30 mouse cellular contexts compared by ENCODE assay signal in the genomic region with DNA sequence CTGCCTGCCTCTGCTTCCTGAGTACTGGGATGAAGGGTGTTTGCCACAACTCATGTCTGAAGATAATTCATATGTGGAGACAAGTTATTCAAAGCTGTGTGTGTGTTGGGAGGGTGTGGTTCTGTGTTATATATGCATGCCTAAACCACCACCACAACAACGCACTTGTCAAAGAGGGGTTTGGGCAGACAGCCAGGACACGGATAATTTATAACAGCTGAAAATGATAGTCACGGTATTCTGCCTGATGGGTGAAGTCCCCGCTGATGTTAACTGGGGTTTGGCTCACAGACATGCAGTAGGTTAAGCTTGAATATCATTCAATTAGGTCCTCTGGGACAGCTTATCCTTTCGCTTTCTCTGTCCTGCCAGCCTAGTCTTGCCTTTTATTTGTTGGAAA.
DNase-seq lines count a peak whose midpoint lies in the region; ATAC-seq and TF ChIP-seq lines count a peak whose summit lies in the region.
"Had no signal": no experiment of that assay in that cellular context is flagged by ENCODE, and none has a peak within 500 bp of the region (broad histone marks: within the 10 kb centered on the region; RNA-seq: fewer than 3 reads in every experiment).

No protein-coding gene starts in this region.

- no peaks in the 10 kb centered on the region for H3K36me3 ChIP-seq in midbrain, embryonic 14.5 days (ENCODE audit: control insufficient read depth, insufficient read depth, low read length)
- H3K36me3 ChIP-seq in midbrain, postnatal 0 days (ENCODE audit: insufficient read depth, low read length): no peaks in the 10 kb centered on the region
- no peaks in the 10 kb centered on the region for H3K36me3 ChIP-seq in limb, embryonic 14.5 days (ENCODE audit: control insufficient read depth, insufficient read depth, low read length)
- H3K36me3 ChIP-seq: forebrain, embryonic 12.5 days; G1E; heart, embryonic 12.5 days; hindbrain, embryonic 13.5 days; lung, embryonic 15.5 days; midbrain, embryonic 13.5 days; neural tube, embryonic 12.5 days had no signal

- no peak overlapping the region for H3K4me2 ChIP-seq in midbrain, embryonic 14.5 days (ENCODE audit: low read length)
- H3K4me2 ChIP-seq in midbrain, postnatal 0 days (ENCODE audit: low read depth, low read length, poor library complexity, severe bottlenecking): no peak overlapping the region
- no peak overlapping the region for H3K4me2 ChIP-seq in limb, embryonic 14.5 days (replicated peaks; ENCODE audit: low read depth, low read length, severe bottlenecking)
- H3K4me2 ChIP-seq: forebrain, embryonic 12.5 days; heart, embryonic 12.5 days; hindbrain, embryonic 13.5 days; liver, embryonic 11.5 days; lung, embryonic 15.5 days; midbrain, embryonic 13.5 days; neural tube, embryonic 12.5 days had no signal

- H3K4me3 ChIP-seq in midbrain, embryonic 14.5 days (replicated peaks; ENCODE audit: low read depth, low read length): no peak overlapping the region
- no peak overlapping the region for H3K4me3 ChIP-seq in midbrain, postnatal 0 days (ENCODE audit: low read depth, low read length)
- H3K4me3 ChIP-seq in limb, embryonic 14.5 days (replicated peaks; ENCODE audit: low read length): no peak overlapping the region
- H3K4me3 ChIP-seq: forebrain, embryonic 12.5 days; heart, adult 2 months; heart, embryonic 12.5 days; hindbrain, embryonic 13.5 days; lung, embryonic 15.5 days; megakaryocyte, embryonic 14.5 days; midbrain, embryonic 13.5 days; neural tube, embryonic 12.5 days had no signal

- H3K27me3 ChIP-seq in midbrain, embryonic 14.5 days (ENCODE audit: control insufficient read depth, insufficient read depth, low read length): no peaks in the 10 kb centered on the region
- no peaks in the 10 kb centered on the region for H3K27me3 ChIP-seq in midbrain, postnatal 0 days (ENCODE audit: insufficient read depth, low read length)
- no peaks in the 10 kb centered on the region for H3K27me3 ChIP-seq in limb, embryonic 14.5 days (ENCODE audit: control insufficient read depth, insufficient read depth, low read length)
- H3K27me3 ChIP-seq: forebrain, embryonic 12.5 days; hindbrain, embryonic 13.5 days; lung, embryonic 15.5 days; megakaryocyte, embryonic 14.5 days; midbrain, embryonic 13.5 days; neural tube, embryonic 12.5 days; Patski had no signal

- no peak overlapping the region for H3K9ac ChIP-seq in midbrain, embryonic 14.5 days (replicated peaks; ENCODE audit: low read length)
- H3K9ac ChIP-seq in midbrain, postnatal 0 days (replicated peaks; ENCODE audit: low read length, poor library complexity, severe bottlenecking): no peak overlapping the region
- H3K9ac ChIP-seq in limb, embryonic 14.5 days (ENCODE audit: low read depth, low read length, severe bottlenecking): no peak overlapping the region
- H3K9ac ChIP-seq: forebrain, embryonic 12.5 days; heart, embryonic 12.5 days; hindbrain, embryonic 13.5 days; lung, embryonic 15.5 days; midbrain, embryonic 13.5 days; neural tube, embryonic 12.5 days had no signal

- no peak overlapping the region for H3K27ac ChIP-seq in midbrain, embryonic 14.5 days (replicated peaks; ENCODE audit: low read depth, low read length)
- no peak overlapping the region for H3K27ac ChIP-seq in midbrain, postnatal 0 days (ENCODE audit: low read depth, low read length)
- no peak overlapping the region for H3K27ac ChIP-seq in limb, embryonic 14.5 days (replicated peaks; ENCODE audit: low read depth, low read length)
- H3K27ac ChIP-seq: forebrain, embryonic 12.5 days; heart, adult 2 months; hindbrain, embryonic 13.5 days; lung, embryonic 15.5 days; midbrain, embryonic 13.5 days; neural tube, embryonic 12.5 days had no signal

- WGBS in midbrain, embryonic 14.5 days: 44% methylated on average over 5 of the region's 5 CpGs
- WGBS in midbrain, postnatal 0 days: 23% methylated on average over 5 of the region's 5 CpGs
- WGBS in limb, embryonic 14.5 days: 50% methylated on average over 5 of the region's 5 CpGs

- TF ChIP-seq POLR2A in brain, embryonic 14.5 days (IDR thresholded peaks at IDR 0.05; ENCODE audit: borderline replicate concordance, extremely low read depth, insufficient read depth, insufficient read length, poor library complexity, severe bottlenecking): no peak
- TF ChIP-seq POLR2A in limb, embryonic 14.5 days (IDR thresholded peaks at IDR 0.05; ENCODE audit: borderline replicate concordance, extremely low read depth, insufficient read depth, insufficient read length): no peak

- TF ChIP-seq CTCF in midbrain, postnatal 0 days (IDR thresholded peaks at IDR 0.05): no peak
- TF ChIP-seq CTCF in brain, embryonic 14.5 days (IDR thresholded peaks at IDR 0.05; ENCODE audit: borderline replicate concordance, extremely low read depth, insufficient read depth, insufficient read length): no peak

- no peaks in the 10 kb centered on the region for H3K4me1 ChIP-seq in midbrain, embryonic 14.5 days (ENCODE audit: control insufficient read depth, insufficient read depth, low read length)
- H3K4me1 ChIP-seq in midbrain, postnatal 0 days (ENCODE audit: insufficient read depth, low read length): no peaks in the 10 kb centered on the region
- peaks cover 4% of the 10 kb centered on the region; the same call in 1 of the 2 replicates for H3K4me1 ChIP-seq in limb, embryonic 14.5 days (ENCODE audit: control insufficient read depth, insufficient read depth, low read length)
- H3K4me1 ChIP-seq: forebrain, embryonic 12.5 days; heart, embryonic 12.5 days; lung, embryonic 15.5 days; megakaryocyte, embryonic 14.5 days; midbrain, embryonic 13.5 days; neural tube, embryonic 12.5 days had no signal

- ATAC-seq in midbrain, embryonic 14.5 days (ENCODE audit: low FRiP score, low TSS enrichment): no peak
- no peak for ATAC-seq in midbrain, postnatal 0 days (ENCODE audit: low FRiP score)
- no peak for ATAC-seq in limb, embryonic 14.5 days (ENCODE audit: low FRiP score, low read depth)
- ATAC-seq: intestine, postnatal 0 days; midbrain, embryonic 13.5 days; Patski had no signal

- no peaks in the 10 kb centered on the region for H3K9me3 ChIP-seq in midbrain, embryonic 14.5 days (ENCODE audit: control insufficient read depth, low read length)
- no peaks in the 10 kb centered on the region for H3K9me3 ChIP-seq in midbrain, postnatal 0 days (ENCODE audit: low read length)
- H3K9me3 ChIP-seq in limb, embryonic 14.5 days (ENCODE audit: control insufficient read depth, low read length): no peaks in the 10 kb centered on the region
- H3K9me3 ChIP-seq: forebrain, embryonic 12.5 days; heart, embryonic 12.5 days; hindbrain, embryonic 13.5 days; lung, embryonic 15.5 days; megakaryocyte, embryonic 14.5 days; midbrain, embryonic 13.5 days; neural tube, embryonic 12.5 days had no signal

- DNase-seq in midbrain, embryonic 14.5 days: peak; percentile 42
- no peak for DNase-seq in midbrain, postnatal 0 days (ENCODE audit: low spot score)
- DNase-seq in brain, embryonic 14.5 days (ENCODE audit: low read depth): peak; percentile 65
- peak; percentile 68 for DNase-seq in limb, embryonic 14.5 days (ENCODE audit: low spot score)
- DNase-seq in ovary, postnatal 36 days (ENCODE audit: low spot score): no peak
- no peak for DNase-seq in lung, postnatal 25 days (ENCODE audit: low spot score)
- DNase-seq: adrenal gland, postnatal 14 days; cerebellum, adult 2 months; cerebellum, postnatal 14 days; gastrocnemius, postnatal 36 days; heart, adult 2 months; heart, postnatal 4 days; kidney, adult 9 months; kidney, postnatal 10 days; layer of hippocampus, postnatal 36 days; left cerebral cortex, postnatal 4 days; lung, postnatal 4 days; right cerebral cortex, postnatal 14 days; thymus, postnatal 4 days had no signal

Comparison
In these comparisons a context has a peak if more than half of its experiments do, and no peak if none do; other contexts are left out.
1. DNase-seq: peak in midbrain, embryonic 14.5 days (single experiment), brain, embryonic 14.5 days (single experiment) and limb, embryonic 14.5 days (single experiment); none in midbrain, postnatal 0 days (single experiment), ovary, postnatal 36 days (single experiment) and lung, postnatal 25 days (single experiment).